Mouse (Mus musculus) heart, postnatal 0 days (tissue): ENCODE results near the gene Cycs. TPM values are rescaled to one million over a fixed set of nuclear protein-coding genes. Genes with fewer than 3 reads are reported as not detected.
"Not testable (repeated sequence)": the region's sequence is repeated elsewhere in the genome, so short reads cannot be mapped to it uniquely, and the experiment has no call there.

Source experiments
- ATAC-seq: fragments of 200-750 bp; cut with Nextera tagmentation; 2 replicates; pipeline ENCODE4 v1.8.0; 2017; ENCODE audit warnings: low read depth, moderate number of reproducible peaks, moderate library complexity; ENCODE audit not compliant: insufficient read depth
- DNase-seq: peaks from one replicate; pipeline ENCODE4 v3.0.0-alpha.2; 2016; ENCODE audit warnings: low spot score
- H3K27ac ChIP-seq: fragments of 300-500 bp; sonication (generic); 2 replicates; pipeline ENCODE4 v1.5.1; 2014; ENCODE audit warnings: low read depth, mild to moderate bottlenecking
- H3K27me3 ChIP-seq: fragments of 300-500 bp; sonication (generic); 2 replicates; pipeline ENCODE4 v1.6.1; 2014; ENCODE audit warnings: low read length, mixed read lengths; ENCODE audit not compliant: control insufficient read depth, insufficient read depth
- H3K36me3 ChIP-seq: fragments of 300-500 bp; sonication (generic); replicated peaks from 2 replicates; pipeline ENCODE4 v1.6.1; 2014; ENCODE audit warnings: low read length, mixed read lengths; ENCODE audit not compliant: control insufficient read depth, insufficient read depth
- H3K4me1 ChIP-seq: fragments of 300-500 bp; sonication (generic); 2 replicates; pipeline ENCODE4 v1.6.1; 2014; ENCODE audit warnings: antibody characterized with exemption; ENCODE audit not compliant: control insufficient read depth, insufficient read depth
- H3K4me2 ChIP-seq: fragments of 300-500 bp; sonication (generic); 2 replicates; pipeline ENCODE4 v1.6.1; 2014; ENCODE audit warnings: low read depth, mild to moderate bottlenecking, low read length, moderate library complexity
- H3K4me3 ChIP-seq: fragments of 300-500 bp; sonication (generic); 2 replicates; pipeline ENCODE4 v1.5.1; 2014; ENCODE audit warnings: low read depth, low read length
- H3K9ac ChIP-seq: fragments of 300-500 bp; sonication (generic); replicated peaks from 2 replicates; pipeline ENCODE4 v1.6.1; 2014; ENCODE audit warnings: low read depth, low read length, mixed read lengths
- H3K9me3 ChIP-seq: fragments of 300-500 bp; sonication (generic); replicated peaks from 2 replicates; pipeline ENCODE4 v1.6.1; 2016; ENCODE audit warnings: low read length; ENCODE audit not compliant: control insufficient read depth
- CTCF ChIP-seq: IDR thresholded peaks from 2 replicates; pipeline ENCODE4 v1.5.1; 2016; ENCODE audit warnings: antibody characterized with exemption, control low read depth, low read depth
- EP300 ChIP-seq: IDR thresholded peaks from 2 replicates; pipeline ENCODE4 v1.6.1; 2016; ENCODE audit warnings: antibody characterized with exemption, low read depth
- WGBS: fragments of 180-500 bp; shearing (Covaris S2); extraction: QIAGEN DNeasy Blood & Tissue Kit; methylation state at CpG from one replicate; pipeline ENCODE4 v1.1.7; 2014; 5-methylcytosine and 5-hydroxymethylcytosine counted together
- polyA plus RNA-seq: library from polyadenylated mRNA; unstranded; fragments of >200 nt; fragmentation: Nextera tagmentation; extraction: Ambion mirVana; gene quantifications from 2 replicates; pipeline ENCODE4 v1.2.1, GENCODE M21; 2015
- total RNA-seq: library from RNA; depleted of rRNA; stranded (reverse); fragments of >200 nt; gene quantifications from 2 replicates; pipeline ENCODE4 v1.2.3, GENCODE M21; 2014; ENCODE audit warnings: low replicate concordance

The Cycs gene
- total and polyA plus RNA-seq, 2 experiments from 2014 or later, result 87.9 to 391 TPM

DNA sequence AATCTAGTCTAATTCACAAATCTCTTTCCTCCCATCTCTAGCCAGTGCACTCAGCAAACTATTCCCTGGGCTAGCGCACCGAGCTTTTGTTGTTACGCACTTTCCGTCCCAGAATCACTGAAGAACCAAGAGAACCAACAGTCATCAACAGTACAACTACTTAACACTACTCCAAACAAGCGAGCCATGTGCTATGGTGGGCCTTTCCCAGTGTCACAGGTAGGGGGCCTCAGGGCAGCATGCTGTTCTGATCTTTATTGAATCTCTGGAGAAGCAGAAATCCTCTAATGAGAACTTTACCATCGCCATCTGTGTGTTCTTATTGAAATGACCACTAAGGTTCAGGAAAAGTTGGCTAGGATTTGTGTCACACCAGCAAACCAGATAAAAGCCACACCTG, 8.8 kb downstream of the Cycs start:
- Histone ChIP-seq H3K36me3 (no peaks in the 10 kb centered on the region), H3K9me3 (no peaks in the 10 kb centered on the region), H3K4me3 (no peak overlapping the region), H3K27ac (no peak overlapping the region), H3K4me1 (no peaks in the 10 kb centered on the region), H3K4me2 (no peak overlapping the region), H3K27me3 (no peaks in the 10 kb centered on the region), H3K9ac (no peak overlapping the region)
- ATAC-seq (no peak), DNase-seq (no peak)
- TF ChIP-seq CTCF (no peak), EP300 (no peak)
- WGBS, result 90% methylated on average over 6 of the region's 6 CpGs

DNA sequence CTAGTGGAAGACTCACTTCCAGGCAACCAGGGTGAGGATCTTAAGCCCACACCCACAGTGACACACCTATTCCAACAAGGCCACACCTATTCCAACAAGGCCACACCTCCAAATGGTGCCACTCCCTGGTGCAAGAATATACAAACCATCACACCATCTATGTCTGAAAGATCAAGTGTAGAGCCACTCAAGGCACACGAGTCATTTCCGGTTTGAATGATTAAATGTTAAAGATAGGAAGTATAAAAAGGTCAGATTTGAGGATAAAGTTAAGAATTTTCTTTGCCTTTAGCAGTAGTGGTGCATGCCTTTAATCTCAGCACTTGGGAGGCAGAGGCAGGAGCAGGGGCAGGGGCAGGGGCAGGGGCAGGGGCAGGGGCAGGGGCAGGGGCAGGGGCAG, 12.1 kb downstream of the Cycs start:
- not testable (repeated sequence) for ATAC-seq, DNase-seq, H3K4me1 ChIP-seq, H3K9me3 ChIP-seq, H3K9ac ChIP-seq, H3K27ac ChIP-seq, H3K4me3 ChIP-seq, H3K27me3 ChIP-seq, H3K4me2 ChIP-seq, H3K36me3 ChIP-seq
- WGBS, result 72% methylated on average over 2 of the region's 2 CpGs

DNA sequence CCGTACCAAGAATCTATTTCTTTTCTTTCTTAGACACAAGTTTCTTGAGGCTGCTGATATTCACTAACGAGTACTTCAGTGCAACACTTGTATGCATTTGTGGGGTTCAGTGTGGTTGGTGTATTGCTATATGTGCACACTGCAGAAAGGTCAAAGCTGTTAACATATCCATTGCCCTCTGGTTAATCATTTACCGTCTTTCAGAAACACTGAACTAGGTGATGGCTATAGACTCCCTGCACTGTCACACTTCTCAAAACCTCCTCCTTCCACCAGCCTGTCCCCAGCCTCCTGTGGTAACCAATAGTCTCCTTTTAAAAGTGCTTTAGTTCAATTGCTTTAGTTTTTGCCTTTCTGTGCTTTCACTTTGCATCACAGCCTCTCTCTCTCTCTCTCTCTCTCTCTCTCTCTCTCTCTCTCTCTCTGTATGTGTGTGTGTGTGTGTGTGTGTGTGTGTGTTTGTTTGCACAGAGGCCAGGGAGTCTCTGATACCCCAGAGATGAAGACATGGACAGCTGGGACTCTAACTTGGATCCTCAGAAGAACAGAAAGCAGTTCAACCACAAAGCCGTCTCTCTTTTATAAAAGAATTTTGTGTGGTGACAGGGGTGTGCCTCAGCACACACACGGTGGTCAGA, 13.3 kb downstream of the Cycs start:
- H3K27ac ChIP-seq, result no peak overlapping the region
- ATAC-seq, result no peak
- no peak for DNase-seq
- TF ChIP-seq EP300, result no peak
- TF ChIP-seq CTCF, result no peak
- H3K4me3 ChIP-seq, result no peak overlapping the region
- no peaks in the 10 kb centered on the region for H3K36me3 ChIP-seq
- 70% methylated on average over 5 of the region's 5 CpGs for WGBS
- no peaks in the 10 kb centered on the region for H3K4me1 ChIP-seq
- no peaks in the 10 kb centered on the region for H3K27me3 ChIP-seq
- no peak overlapping the region for H3K4me2 ChIP-seq
- no peak overlapping the region for H3K9ac ChIP-seq
- no peaks in the 10 kb centered on the region for H3K9me3 ChIP-seq

DNA sequence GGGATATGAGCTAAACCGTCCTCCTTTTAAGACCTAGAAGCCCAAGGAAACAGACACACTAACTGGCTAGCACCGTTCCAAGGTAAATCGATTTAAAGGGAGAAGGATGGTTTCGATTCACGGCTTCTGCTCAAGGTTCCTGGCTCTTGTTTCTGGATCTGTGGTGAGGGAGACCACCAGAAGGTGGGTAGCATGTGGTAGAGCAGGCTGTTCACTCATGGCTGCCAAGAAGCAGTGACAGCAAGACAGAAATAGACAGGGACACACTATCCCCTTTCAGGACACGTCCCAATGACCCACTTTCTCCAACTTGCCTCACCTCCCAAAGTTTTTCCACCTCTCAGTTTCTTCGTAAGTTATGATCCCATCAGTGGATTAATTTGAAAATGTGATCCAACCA, 16.5 kb downstream of the Cycs start:
- Histone ChIP-seq H3K9ac (no peak overlapping the region), H3K9me3 (no peaks in the 10 kb centered on the region), H3K36me3 (no peaks in the 10 kb centered on the region), H3K27ac (no peak overlapping the region), H3K4me3 (no peak overlapping the region), H3K27me3 (no peaks in the 10 kb centered on the region), H3K4me2 (no peak overlapping the region), H3K4me1 (no peaks in the 10 kb centered on the region)
- TF ChIP-seq CTCF (no peak), EP300 (no peak)
- WGBS, result 77% methylated on average over 7 of the region's 7 CpGs
- no peak for ATAC-seq
- no peak for DNase-seq

DNA sequence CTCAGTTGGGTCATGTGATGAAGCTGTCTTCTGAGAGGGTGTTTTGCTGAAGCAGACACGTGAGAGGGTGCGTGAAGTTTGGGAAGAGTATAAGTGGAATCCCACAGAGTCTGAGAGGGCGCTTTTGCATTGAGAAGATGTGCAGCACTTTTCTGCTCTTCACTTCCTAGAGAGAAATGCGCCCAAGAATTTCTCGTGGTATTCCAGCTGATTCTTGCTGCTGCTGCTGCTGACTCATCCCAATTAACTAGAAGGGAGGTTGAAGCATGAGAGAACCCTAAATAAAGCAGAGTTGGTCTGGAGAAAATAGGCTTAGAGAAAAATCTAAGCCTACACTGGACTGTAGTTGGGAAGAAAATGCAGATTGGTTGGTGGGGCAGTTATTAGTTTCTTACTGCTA, 17.3 kb downstream of the Cycs start:
- WGBS, result 63% methylated on average over 5 of the region's 5 CpGs
- H3K4me2 ChIP-seq, result no peak overlapping the region

DNA sequence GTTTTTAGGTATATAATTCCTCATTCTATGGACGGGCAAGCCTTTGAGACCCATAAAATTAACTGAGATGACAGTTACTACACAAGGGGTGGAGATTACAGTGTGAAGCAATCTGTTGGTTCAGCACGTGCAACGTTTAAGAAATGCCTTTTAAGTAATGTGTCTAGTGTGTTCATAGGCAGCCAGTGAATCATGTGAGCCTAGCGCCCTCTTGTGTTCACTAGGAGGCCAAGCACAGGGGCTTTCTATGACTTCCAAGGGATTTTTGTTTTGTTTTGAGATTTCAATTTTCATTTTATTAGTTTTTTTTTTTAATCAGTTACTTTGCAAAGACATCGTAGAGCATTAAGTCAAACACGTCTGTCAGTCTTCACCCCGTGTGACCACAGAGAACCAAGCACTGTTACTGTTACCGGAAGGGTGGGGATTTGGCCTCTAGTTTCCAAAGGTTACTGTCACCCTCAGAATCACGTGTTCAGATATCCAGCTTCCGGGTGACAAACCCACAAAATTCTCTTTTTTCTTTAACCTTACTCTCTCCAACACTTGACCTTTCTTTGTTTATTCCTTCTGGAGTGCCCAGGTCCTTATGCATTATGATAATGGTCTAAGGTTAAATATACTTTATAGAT, 20.8 kb downstream of the Cycs start:
- H3K27ac ChIP-seq, result no peak overlapping the region
- no peaks in the 10 kb centered on the region for H3K9me3 ChIP-seq
- H3K36me3 ChIP-seq, result no peaks in the 10 kb centered on the region
- TF ChIP-seq EP300, result no peak
- TF ChIP-seq CTCF, result peak; percentile 85
- DNase-seq (peak; percentile 77), ATAC-seq (peak; percentile 73; the same call in 1 of the 2 replicates)
- no peak overlapping the region for H3K9ac ChIP-seq
- no peaks in the 10 kb centered on the region for H3K4me1 ChIP-seq
- no peak overlapping the region for H3K4me3 ChIP-seq
- no peaks in the 10 kb centered on the region for H3K27me3 ChIP-seq
- no peak overlapping the region for H3K4me2 ChIP-seq
- WGBS, result 20% methylated on average over 10 of the region's 10 CpGs

More for the DNA sequence above, 17.3 kb downstream of the Cycs start:
- TF ChIP-seq CTCF (no peak), EP300 (no peak)
- Histone ChIP-seq H3K9ac (no peak overlapping the region), H3K4me1 (no peaks in the 10 kb centered on the region), H3K9me3 (no peaks in the 10 kb centered on the region), H3K27ac (no peak overlapping the region), H3K27me3 (no peaks in the 10 kb centered on the region), H3K4me3 (no peak overlapping the region), H3K36me3 (no peaks in the 10 kb centered on the region)
- ATAC-seq (no peak), DNase-seq (no peak)
